Mouse (Mus musculus): ENCODE results near the gene Slfn8.
"Not testable (repeated sequence)": the region's sequence is repeated elsewhere in the genome, so short reads cannot be mapped to it uniquely, and the experiment has no call there.

Slfn8 gene

DNA sequence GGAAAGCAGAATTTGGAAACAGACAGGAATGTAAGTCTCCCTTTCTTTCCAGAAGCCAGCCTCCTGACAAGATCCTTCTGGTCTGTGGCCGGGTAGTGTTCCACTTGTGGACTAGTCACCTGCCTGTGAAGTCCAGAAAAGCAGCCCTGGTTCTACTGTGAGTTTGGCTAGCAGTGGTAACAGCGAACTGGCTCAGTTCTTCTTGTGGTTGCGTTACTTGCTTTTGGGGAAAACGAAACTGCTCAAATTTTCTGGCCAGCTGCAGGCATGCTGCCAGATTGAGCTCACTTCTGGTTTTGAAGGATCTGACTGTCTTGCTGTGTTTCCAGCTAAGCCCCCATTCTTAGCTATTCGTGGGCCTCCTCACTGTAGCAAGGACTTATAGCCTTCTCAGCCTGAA is at the start of gene Slfn8:
Gene Slfn8 (minus strand): TSS at position 190 of the 400 bp plus-strand sequence.
- no peak for DNase-seq

DNA sequence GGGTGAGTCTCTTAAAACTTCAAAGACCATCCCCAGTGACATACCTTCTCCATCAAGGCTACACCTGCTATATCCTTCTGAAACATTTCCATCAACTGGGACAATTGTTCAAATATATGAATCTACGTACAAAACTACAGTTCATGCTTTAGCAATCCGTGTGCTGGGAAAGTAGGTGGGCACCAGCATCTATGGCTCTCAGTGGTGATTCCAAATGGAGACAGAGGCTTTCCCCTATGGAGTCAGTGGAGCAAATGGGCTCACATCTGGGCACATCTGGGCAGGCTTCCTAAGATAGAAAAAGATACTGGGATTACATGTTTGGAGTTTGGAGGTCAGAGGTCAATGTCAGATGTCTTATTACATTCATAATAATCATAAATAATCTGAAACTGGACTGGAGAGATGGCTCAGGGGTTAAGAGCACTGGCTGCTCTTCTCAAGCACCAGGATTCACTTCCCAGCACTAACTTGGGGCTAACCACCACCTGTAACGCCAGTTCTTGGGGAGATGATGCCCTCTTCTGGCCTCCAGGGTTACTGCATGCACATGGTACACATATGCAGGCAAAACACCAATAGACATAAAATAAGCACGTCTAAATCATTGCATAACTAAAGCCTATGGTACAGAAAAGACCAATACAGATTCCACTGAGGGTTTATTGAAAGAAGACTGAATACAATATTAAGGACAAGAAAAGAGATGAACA is 47.5 kb upstream of the Slfn8 start:
- DNase-seq = no peak

DNA sequence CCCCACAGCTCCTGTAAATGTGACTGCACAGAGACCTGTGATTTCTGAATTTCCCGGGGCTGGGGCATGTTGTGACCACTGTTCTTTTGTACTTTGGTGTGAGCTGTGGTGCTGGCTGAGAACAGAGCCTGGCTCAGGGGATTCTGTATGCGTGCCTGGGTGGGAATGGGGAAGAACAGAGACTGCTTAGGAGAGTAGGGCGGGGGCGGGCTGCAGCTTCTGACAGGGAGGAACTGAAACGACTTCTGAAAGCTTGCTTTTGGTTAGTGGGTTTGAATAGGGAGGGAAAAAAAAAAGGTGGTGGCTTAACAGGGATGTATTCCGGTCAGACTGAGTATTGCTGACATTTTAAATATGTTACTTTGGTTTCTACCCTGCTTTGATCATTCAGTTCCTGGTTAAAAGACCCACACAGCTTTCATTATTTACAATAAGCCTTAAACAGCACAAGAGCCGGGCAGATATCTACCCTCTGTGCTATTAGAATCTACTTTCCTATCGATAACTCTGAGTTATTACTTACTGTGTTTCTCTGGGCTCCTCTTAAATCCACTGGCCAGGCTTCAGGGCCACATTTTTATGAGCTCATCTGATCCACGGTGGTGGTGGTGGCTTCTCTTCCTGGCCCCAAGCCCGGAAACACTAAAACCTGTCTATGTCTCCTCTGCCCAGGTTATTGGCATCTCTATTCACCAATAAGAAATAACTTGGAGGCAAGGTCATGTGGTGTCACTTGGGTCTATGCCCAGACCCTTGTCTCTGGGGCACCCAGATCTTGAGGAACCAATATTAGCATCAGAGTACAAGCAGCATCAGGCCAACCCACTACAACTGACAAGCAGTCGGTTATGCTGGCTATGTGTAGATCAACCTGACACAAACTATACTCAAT is 46.3 kb upstream of the Slfn8 start:
- DNase-seq = no peak

- no peak for DNase-seq
Observed at GRCm38 (mm10) chr11:83065441-83066344, 45.1 kb upstream of the Slfn8 start.

GRCm38 (mm10) chr11:83064946-83065345 is 44.3 kb upstream of the Slfn8 start, which contains the start of gene Slfn2:
Gene Slfn2 (plus strand): TSS chr11:83065112.
- DNase-seq = no peak

GRCm38 (mm10) chr11:83063941-83064349 is 43.3 kb upstream of the Slfn8 start:
- no peak for DNase-seq

- no peak for DNase-seq
Observed at GRCm38 (mm10) chr11:83063126-83063525, 42.5 kb upstream of the Slfn8 start.

DNA sequence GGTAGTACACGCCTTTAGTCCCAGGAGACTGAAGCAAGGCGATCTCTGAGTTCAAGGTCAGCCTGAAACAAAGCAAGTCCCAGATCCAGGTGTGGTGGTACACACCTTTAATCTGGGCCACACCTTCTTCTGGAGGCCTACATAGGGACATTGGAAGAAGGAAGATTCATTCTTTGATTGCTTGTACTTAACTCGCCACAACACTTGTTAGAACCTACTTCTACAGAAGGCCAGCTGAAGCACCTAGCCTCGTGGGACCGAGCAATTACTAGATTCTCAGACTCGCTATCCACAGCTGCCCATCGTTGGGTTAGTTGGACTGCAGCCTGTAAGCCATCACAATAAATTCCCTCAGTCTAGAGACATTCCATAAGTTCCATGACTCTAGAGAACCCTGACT is 41.2 kb upstream of the Slfn8 start:
- no peak for DNase-seq

DNA sequence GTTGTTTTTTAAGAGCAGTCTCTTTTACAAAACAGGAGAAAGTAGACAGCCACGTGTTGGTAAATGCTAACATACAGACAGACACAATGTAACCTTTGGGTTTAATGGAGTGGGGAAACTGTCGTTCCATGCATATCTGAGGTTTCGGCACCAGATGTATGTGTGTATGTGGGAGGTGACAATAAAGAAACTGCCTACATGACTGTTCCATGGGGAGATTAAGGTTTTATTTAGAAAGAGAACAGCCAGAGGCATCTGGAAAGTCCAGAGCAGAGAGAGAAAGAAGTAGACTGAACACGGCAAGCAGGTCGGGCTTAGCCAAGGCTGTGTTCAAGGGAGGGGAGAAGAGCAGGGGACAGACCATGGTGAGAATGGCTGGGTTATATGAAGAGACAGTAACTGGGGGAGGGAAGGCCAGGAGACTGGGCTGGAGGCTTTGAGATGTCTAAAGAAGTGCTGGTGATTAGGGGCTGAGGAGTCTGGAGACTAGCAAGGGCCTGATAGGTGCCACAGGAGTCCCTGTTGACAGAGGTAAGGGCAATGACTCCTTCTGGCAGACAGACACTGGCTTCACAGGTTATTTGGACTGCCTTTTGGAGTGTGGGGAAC is 39.9 kb upstream of the Slfn8 start:
- DNase-seq = no peak

DNA sequence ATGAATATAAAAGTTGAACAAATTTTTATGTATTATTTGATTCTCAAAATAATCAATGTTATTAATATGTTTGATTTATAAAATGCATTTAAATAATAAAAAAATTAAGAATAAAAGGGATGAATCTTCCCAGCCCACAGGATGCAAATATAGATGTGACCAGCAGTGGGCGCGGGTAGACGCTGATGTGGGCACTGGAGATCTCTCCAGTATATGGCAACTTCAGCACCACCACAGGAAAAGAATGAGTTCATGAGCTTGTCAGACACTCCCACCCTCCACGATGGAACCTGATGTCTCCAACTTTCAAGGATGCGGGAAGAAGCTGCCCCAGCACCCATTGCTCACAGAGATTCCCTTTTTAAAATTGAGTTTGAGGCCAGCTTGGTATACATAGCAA is 37.3 kb upstream of the Slfn8 start:
- DNase-seq = peak; percentile 22

GRCm38 (mm10) chr11:83045642-83046041 is 25.0 kb upstream of the Slfn8 start:
- DNase-seq = no peak

- DNase-seq = no peak
Observed at GRCm38 (mm10) chr11:83043891-83044290, 23.3 kb upstream of the Slfn8 start.

DNA sequence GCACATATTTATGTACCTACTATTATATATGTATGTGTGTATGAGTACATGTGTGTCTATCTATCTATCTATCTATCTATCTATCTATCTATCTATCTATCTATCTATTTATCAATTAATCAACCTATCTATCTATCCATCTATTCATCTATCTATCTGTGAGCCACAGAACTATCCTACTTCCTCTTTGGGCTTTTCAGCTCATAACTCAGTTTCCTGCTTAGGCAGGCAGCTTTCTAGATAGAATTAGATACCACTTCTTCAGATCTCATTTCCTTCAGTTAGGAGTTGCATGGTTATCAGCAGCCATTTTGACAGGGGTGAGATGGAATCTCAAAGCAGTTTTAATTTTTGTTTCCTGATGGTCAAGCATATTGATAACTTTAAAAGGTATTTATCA is 20.4 kb upstream of the Slfn8 start:
- DNase-seq = no peak

DNA sequence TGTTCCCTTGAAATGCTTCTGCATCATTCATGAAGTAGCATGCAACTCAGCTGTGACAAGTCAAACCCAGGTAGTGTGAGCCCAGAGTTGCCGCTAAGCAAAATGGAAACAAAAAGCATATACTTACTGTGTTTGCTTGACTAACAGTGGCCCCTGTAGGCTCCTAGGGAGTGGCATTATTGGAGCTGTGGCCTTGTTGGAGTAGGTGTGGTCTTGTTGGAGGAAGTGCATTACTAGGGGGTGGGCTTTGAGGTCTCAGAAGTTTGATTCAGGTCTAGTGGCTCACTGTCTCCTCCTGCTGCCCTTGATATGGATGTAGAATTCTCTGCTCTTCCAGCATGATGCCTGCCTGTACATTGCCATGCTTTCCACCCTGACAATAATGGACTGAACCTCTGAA is 19.7 kb upstream of the Slfn8 start:
- no peak for DNase-seq

GRCm38 (mm10) chr11:83039796-83040195 is 19.2 kb upstream of the Slfn8 start:
- no peak for DNase-seq

GRCm38 (mm10) chr11:83039156-83039555 is 18.5 kb upstream of the Slfn8 start:
- DNase-seq = no peak

DNA sequence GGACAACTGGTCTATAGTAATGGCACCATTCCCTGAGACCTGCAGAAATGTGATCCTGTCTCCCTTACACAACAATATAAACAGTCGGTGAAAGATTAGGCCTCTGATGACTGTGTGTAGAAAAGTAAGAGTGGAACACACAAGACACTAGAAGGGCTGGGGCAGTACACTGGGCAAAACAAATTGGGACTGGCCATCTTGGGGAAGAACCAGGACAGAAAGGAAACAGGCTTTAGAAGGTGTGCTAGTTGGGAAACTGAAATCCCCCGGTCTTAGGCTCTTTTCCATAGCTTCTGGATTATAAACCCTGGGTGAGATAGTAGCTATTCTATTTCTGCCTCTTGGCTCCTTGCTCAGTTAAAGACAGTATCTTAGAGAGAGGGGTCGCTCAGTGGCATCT is 18.1 kb upstream of the Slfn8 start:
- DNase-seq = not testable (repeated sequence)

DNA sequence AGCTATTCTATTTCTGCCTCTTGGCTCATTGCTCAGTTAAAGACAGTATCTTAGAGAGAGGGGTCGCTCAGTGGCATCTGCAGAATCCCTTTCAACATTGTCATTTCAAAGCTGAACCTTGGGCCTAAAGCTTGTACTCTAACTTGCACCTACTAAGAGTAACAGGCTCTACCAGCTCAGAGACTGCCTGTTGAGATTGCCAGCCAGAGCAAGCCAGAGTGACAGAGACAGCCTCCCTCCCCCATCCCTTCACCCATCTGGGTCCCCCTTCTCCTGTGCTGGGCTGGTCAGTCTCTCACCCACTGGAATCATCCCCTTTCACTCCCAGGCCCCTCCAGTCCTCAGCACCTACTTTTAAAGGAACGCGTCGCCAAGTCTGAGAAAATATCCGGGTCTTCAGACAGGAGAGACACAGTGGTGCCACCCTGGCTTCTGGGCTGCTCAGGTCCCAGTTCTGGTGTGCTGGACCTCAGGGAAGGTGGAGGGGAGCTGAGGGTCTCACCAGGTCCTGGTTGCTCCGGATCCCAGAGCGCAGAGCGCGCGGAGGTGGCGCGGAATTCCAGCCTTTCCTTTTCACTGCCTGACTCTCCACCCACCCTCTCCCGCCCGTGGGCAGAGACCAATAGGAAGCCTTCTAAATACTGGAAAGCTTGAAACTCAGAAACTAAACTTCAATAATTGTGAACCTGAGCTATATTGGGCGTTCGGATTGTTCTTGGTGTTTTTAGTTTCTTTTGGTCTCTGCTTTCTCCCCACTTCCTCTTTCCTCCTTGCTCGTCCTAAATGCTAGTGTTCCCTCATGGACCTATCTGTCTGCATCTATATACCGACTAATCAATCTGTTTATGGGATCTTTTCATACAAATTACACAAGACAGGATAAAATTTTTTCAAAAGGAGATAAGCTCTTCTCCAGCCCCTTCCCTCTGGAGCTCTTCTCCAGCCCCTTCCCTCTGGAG is 770 bp downstream of the Slfn8 start:
- not testable (repeated sequence) for DNase-seq

DNA sequence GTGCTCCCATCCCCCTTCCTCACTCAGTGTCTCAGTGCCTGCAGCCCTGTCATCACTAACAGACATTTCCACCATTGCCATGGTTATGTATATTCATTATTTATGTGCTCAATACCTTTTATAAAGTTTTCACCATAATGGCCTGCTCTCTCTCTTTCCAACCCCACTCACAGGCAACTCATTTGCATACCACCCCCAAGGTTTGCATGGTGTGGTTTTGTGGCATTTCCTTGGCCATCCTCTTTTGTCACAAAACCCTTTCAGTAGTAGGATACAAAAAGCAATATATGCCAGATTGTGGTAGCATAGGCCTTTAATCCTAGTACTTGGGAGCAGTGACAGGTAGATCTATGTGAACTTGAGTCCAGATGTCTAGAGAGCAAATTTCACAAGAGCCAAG is 4.5 kb downstream of the Slfn8 start:
- no peak for DNase-seq

- no peak for DNase-seq
Observed at GRCm38 (mm10) chr11:83013356-83013755, 7.3 kb downstream of the Slfn8 start.

DNA sequence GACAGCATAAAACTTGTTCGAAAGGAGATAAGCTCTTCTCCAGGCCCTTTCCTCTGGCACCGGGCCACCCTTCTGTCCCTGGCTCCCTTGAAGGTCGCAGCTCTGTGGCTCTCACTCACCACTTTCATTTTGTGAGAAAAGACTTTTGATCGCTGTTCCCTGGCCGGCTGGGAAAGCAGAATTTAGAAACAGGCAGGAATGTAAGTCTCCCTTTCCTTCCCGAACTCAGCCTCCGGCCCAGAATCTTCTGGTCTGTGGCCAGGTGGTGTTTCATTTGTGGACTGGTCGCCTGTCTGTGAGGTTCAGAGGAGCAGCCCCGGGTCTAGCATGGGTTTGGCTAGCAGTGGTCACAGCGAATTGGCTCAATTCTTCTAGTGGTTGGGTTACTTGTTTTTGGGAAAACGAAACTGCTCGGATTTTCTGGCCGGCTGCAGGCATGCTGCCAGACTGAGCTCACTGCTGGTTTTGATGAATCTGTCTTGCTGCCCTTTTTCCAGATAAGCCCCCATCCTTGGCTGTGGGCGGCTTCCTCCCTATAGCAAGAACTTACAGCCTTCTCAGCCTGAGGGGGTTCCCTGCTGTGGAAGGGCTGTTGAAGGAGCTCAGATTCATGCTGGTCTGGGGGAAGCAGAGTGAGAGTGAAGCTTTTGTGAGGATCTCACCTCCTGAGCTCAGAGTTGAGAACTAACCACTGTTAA is 29.0 kb downstream of the Slfn8 start, which contains the start of gene Slfn9:
Gene Slfn9 (minus strand): TSS at position 362 of the 698 bp plus-strand sequence.
- DNase-seq = peak; percentile 24

Measured in right cerebral cortex, postnatal 25 days (tissue).